Mouse (Mus musculus) kidney, adult 11 months (tissue): ENCODE measurements around the gene Slc13a5.

ENCODE experiments used
- DNase-seq: peaks from one replicate; pipeline ENCODE4 v3.0.0; 2022

Gene Slc13a5

GRCm38 (mm10) chr11:72266960-72267560 lies at the start of gene Slc13a5:
Gene Slc13a5 (minus strand): TSS chr11:72267222.
- DNase-seq: no peak

- no peak for DNase-seq
Observed at GRCm38 (mm10) chr11:72314151-72314895, 47.3 kb upstream of the Slc13a5 start, which contains the start of gene Fbxo39. Gene Fbxo39 (plus strand): TSS chr11:72314444.

- no peak for DNase-seq
Observed at GRCm38 (mm10) chr11:72311355-72312001, 44.5 kb upstream of the Slc13a5 start.

GRCm38 (mm10) chr11:72310491-72310890 lies 43.5 kb upstream of the Slc13a5 start:
- no peak for DNase-seq

GRCm38 (mm10) chr11:72308982-72309381 lies 42.0 kb upstream of the Slc13a5 start:
- DNase-seq: no peak

- DNase-seq: no peak
Observed at GRCm38 (mm10) chr11:72307461-72307860, 40.4 kb upstream of the Slc13a5 start.

- DNase-seq: peak; percentile 23
Observed at GRCm38 (mm10) chr11:72302230-72302629, 35.2 kb upstream of the Slc13a5 start.

GRCm38 (mm10) chr11:72301334-72301733 lies 34.3 kb upstream of the Slc13a5 start, which contains the start of gene Xaf1:
Gene Xaf1 (plus strand): TSS chr11:72301629.
- peak; percentile 64 for DNase-seq

GRCm38 (mm10) chr11:72293116-72293515 lies 26.1 kb upstream of the Slc13a5 start:
- no peak for DNase-seq

- DNase-seq: no peak
Observed at GRCm38 (mm10) chr11:72287543-72287942, 20.5 kb upstream of the Slc13a5 start.

- no peak for DNase-seq
Observed at GRCm38 (mm10) chr11:72287126-72287525, 20.1 kb upstream of the Slc13a5 start.

- no peak for DNase-seq
Observed at GRCm38 (mm10) chr11:72286651-72287050, 19.6 kb upstream of the Slc13a5 start.

- DNase-seq: no peak
Observed at GRCm38 (mm10) chr11:72285971-72286480, 19.0 kb upstream of the Slc13a5 start.

GRCm38 (mm10) chr11:72284532-72285182 lies 17.6 kb upstream of the Slc13a5 start:
- no peak for DNase-seq

GRCm38 (mm10) chr11:72283486-72284224 lies 16.6 kb upstream of the Slc13a5 start:
- peak; percentile 20 for DNase-seq

- peak; percentile 15 for DNase-seq
Observed at GRCm38 (mm10) chr11:72281852-72282400, 14.9 kb upstream of the Slc13a5 start.

- no peak for DNase-seq
Observed at GRCm38 (mm10) chr11:72281143-72281851, 14.3 kb upstream of the Slc13a5 start.

- no peak for DNase-seq
Observed at GRCm38 (mm10) chr11:72273341-72273740, 6.3 kb upstream of the Slc13a5 start.

- no peak for DNase-seq
Observed at GRCm38 (mm10) chr11:72271761-72272160, 4.7 kb upstream of the Slc13a5 start.

GRCm38 (mm10) chr11:72266207-72266959 lies 639 bp downstream of the Slc13a5 start:
- peak; percentile 40 for DNase-seq

- no peak for DNase-seq
Observed at GRCm38 (mm10) chr11:72265483-72265882, 1.5 kb downstream of the Slc13a5 start.
